Mouse (Mus musculus): ENCODE results near the gene Marcksl1.
"Not testable (repeated sequence)": the region's sequence is repeated elsewhere in the genome, so short reads cannot be mapped to it uniquely, and the experiment has no call there.

Marcksl1 gene

DNA sequence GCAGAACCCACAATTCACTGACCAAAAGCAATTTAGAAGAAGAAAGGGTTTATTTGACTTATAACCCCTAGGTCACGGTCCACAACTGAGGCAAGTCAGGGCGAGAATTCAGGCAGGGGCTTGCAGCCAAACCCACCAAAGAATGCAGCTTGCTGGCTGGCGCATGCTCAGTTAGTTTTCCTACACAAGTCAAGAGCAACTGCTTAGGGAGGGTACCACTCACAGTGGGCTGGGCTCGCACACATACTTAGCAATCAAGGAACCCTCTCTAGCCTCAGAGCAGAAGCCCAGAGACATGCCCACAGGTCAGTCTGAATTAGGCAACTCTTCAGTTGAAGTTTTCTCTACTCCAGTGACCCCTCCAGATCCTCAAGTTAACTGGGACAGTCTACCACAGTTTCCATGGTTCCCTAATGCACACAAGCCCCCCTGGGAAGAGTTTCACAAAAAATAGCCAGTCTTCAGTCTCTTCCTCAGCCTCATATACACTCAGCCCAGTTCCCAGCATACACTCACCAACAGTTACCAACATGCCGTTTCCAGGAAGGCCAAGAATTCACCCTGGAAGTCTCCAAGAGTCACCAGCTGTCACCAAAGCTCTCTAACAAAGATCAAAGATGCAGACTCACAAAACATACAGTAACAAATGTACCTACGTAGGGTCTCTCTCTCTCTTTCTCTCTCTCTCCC is 2.5 kb upstream of the Marcksl1 start:
- DNase-seq (ENCODE audit: low spot score) = peak; percentile 50

DNA sequence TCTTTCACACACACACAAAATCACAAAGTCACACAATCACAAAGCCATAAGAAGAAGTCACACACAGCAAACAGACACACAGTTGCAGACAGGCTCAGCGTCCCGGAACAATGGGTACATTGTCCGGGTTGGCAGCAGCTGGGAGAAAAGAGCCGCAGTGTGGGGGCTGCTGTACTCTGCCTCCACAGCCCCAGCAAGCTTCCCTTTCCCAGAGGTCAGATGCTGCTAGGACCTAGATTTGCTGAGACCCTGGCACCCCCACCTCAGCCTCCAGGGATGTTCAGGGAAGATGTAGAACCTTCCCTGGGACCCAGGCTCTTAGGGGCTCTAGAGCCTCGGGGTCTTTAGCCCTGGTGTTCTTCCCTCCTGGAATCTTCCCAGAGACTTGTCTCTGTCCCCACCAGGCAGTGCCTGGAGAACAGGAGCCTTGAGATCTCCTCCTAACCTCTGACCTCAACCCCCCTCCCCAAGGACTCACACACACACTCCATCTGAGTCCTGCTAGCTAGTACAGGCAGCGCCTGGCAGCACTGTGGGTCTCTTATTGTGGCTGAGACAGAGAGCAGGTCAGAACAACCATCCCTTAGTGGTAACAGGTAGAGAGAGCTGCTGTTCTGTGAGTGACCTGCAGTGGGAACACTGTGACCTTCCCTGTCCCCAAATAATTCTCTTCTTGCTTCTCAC is 1.8 kb upstream of the Marcksl1 start:
- DNase-seq (ENCODE audit: low spot score) = peak; percentile 57

DNA sequence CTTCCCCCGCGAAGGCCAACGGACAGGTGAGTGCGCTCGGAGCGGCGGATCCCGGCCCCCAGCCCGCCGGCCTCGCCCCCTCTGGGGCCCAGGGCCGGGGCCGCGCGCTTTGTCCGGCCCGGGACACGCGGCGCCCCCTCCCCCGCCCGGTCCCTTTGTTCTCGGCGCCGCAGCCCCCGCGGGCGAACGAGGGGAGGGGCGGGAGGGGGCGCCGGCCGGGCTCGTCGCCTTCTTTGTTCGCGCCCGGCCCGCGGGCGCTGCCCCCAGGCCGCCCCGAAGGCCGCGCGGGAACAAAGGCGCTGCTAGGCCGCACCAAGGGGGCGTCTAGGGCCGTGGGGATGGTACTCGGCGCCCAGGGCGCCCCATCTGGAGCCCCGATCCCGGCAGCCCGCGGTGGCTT is 510 bp downstream of the Marcksl1 start:
- DNase-seq (ENCODE audit: low spot score) = peak; percentile 46

DNA sequence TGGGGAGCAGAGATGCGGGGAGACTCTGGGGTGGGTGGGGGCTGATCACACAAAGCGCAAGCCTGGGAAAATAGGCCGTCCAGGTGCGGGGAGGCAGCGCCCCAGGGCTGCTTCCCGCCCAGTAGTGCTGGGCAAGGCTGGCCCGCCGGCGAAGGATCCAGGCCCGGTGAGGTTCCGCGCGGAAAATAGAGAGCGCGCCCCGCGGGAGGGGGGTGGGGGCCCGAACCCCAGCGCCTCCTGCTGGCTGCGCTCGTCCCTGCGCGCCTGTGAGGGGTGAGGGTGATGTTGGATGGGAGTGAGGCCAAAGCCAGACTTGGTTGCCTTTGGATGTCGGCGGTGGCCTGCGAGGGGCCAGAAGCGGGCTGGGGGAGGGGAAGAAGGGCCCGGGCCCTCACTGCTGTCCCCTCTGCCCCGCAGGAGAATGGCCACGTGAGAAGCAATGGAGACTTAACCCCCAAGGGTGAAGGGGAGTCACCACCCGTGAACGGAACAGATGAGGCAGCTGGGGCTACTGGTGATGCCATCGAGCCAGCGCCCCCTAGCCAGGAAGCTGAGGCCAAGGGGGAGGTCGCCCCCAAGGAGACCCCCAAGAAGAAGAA is 1.0 kb downstream of the Marcksl1 start:
- peak; percentile 76 for DNase-seq (ENCODE audit: low spot score)

DNA sequence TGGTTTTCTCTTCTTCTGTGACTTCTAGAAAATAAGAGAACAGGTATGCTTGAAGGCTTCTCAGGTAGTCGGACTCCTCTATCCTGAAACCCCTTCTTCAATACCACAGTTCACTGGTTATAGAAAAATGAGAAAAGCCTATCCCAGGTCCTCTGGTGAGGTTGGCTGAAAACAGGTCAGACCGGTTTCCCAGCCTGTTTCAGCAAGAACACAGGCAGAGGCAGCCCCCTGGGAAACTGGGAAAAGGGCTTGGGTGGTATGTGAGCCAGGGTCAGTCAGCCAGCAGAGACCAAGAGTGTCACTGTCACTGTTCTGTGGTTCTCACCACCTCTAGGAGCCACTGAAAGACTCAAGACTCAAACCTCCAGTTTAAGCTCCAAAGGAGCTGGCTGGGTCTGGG is 3.5 kb downstream of the Marcksl1 start:
- no peak for DNase-seq (ENCODE audit: low spot score)

DNA sequence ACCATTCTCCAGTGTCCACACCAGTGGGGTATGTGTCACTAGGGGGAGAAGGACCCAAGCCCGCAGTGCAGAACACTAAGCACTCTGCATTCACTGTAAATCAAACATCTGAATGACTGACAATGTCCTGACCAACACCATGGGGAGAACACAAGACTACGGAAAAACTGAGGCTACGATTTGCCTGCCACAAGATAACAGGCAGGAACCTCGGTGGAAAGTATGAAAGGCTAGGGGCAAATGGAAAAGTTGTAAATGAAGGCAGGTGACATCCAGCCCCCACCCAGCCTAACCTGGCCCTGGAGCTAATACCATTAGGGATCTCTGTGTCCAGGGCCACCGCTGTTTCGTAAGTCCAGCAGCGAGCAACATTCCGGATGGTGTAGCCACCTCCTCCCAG is 5.1 kb downstream of the Marcksl1 start:
- DNase-seq (ENCODE audit: low spot score) = no peak

DNA sequence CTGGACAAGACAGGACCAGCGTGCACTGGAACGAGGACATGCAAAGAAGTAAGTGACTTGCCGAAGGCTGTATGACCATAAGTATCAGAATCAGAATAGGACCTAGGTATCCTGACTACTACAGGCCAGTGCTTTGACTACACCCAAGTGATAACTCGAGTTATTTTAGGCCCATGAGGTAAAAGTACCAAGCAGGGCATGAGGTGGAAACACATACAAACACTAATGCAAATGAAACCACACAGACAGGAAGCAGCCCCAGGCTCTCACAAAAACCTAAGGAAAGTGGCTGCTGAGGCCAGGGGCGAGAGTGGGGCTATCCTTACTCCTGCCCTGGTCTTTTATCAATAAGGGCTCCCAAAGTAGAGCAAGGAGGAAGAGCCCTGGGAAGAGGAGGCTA is 12.0 kb downstream of the Marcksl1 start:
- no peak for DNase-seq (ENCODE audit: low spot score)

DNA sequence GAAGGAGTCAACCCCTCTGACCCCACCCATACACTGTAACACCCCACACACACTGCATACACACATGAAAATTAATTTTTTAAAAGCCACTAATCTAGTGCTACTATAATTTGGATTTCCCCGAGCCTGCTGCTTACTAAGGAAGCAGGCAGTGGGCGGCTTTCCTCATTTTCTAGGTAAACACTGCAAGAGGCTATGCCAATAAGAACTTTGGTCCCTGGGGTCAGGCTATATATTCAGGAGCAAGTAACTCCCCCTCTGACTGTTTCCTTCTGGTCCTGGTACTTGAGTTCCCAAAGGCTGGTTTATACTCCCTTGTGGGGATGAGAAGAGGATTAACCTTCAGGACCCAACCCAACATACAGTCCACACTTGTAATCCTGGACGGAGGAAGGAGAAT is 12.5 kb downstream of the Marcksl1 start:
- no peak for DNase-seq (ENCODE audit: low spot score)

DNA sequence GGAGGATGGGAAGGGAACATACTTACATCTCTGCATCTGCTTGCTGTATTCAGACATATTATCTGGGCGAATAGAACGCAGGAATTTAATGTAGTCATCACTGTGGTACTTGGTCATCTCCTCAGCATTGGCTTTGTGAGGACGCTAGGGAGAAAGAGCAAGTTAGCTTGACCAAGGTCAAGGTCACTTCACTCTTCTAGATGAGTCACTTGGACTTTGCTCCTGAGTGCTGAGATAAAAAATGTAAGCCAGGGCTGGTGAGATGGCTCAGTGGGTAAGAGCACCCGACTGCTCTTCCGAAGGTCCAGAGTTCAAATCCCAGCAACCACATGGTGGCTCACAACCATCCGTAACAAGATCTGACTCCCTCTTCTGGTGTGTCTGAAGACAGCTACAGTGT is 15.5 kb downstream of the Marcksl1 start:
- not testable (repeated sequence) for DNase-seq (ENCODE audit: low spot score)

DNA sequence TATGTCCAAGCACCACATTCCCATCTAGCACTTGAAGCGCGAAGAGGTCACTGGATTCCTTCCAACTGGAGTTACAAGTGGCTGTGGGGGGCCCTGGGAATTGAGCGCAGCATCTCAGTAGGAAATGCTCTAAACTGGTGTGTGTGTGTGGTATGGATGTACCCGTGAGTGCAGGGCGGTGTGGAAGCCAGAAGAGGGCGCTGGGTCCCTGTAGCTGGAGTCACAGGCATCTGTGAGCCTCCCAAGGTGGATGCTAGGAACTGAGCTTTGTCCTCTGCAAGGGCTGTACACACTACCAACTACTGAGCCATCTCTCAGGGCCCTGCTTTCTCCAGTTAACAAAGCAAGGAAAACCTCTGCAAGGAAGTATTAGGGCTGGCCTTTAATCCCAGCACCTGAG is 26.6 kb downstream of the Marcksl1 start:
- no peak for DNase-seq (ENCODE audit: low spot score)

DNA sequence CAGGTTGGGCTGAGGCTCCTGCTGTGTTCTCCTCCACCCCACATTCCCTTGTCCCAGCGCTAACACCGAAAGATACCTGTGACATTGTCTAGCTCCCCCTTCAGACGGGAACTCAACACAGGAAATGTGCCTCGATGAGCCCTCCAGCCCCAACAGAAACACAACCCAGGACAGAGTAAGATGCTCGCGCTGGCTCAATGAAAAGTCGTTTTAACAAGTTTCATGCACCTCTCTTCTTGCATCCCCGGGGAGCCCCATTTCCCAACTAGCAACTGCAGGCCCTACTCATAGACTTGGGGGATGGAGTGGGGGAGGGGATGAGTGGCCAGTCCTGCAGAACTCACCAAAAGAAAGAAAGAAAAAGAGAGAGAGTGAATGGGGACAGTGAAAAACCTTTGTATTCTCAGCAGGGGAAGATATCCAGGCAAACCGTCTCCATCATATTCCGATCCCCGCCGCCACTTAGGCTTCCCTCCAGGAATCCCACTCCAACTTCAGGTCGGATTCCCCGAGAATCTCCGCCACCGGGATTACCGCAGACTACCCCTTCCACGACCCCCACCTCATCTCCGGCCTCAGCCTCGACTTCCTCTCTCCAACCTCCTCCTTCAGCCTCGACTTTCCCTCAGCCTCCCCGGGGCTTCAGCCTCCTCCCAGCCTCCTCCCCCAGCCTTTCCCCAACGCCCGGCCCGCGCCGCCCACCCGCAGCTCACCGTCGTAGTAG is 28.6 kb downstream of the Marcksl1 start:
- DNase-seq (ENCODE audit: low spot score) = peak; percentile 59

DNA sequence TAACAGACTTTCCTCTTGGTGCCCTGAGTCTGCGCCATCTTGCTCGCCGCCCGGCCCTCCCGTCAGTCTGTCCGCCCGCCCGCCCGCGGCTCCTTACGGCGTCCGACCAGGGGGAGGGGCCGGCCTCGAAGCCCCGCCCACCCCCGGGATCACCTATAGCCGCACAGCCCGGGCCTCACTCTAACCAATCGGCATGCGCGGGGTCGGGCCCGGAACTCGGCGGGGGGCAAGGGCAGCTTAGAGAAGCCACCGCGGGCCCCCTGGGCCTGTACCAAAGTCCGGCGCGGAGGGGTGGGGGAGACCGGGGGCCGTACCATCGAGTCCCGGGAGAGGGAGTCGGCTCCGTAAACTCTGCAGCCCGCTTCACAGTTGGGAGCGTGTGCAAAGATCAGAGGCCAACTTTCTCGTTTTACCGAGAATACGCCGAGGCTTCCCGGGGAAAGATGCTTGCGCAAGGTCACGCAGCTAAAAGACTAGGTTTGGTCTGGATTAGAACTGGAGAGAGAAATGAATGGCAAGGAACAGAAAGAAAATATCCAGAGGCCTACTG is 29.3 kb downstream of the Marcksl1 start, which contains the start of gene Hdac1:
TSS of gene Hdac1 (minus strand) at position 122 of the 550 bp plus-strand sequence.
- peak; percentile 99 for DNase-seq (ENCODE audit: low spot score)

DNA sequence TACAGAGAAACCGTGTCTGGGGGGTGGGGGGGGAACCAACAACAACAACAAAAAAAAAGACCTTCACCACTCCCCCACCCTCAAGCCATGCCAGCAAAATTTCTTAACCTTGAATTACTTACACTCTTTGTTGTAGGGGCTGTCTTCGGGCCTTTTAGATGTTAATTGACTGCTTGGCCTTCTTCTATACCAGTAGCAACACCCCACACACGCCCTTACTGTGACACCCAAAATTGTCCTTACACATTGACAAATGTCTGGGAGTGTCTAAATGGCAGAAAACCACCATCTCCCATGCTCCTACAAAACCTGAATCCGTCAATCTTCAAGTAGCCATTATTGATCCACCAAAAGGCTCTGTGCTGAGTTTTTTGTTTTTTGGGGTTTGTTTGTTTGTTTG is 30.7 kb downstream of the Marcksl1 start:
- DNase-seq (ENCODE audit: low spot score) = no peak

DNA sequence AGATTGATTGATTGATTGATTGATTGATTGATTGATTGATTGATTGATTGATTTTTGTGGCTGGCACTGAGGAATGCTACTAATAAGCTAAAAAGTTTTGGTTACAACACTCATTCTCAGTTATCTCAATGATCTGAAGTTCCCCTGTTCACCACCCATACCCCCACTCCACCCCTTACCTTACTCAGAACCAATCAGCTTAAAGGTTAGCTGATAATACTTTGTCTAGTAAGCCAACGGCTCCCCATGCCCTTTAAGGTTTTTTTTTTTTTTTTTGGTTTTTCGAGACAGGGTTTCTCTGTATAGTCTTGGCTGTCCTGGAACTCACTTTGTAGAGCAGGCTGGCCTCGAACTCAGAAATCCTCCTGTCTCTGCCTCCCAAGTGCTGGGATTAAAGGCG is 34.2 kb downstream of the Marcksl1 start:
- DNase-seq (ENCODE audit: low spot score) = not testable (repeated sequence)

DNA sequence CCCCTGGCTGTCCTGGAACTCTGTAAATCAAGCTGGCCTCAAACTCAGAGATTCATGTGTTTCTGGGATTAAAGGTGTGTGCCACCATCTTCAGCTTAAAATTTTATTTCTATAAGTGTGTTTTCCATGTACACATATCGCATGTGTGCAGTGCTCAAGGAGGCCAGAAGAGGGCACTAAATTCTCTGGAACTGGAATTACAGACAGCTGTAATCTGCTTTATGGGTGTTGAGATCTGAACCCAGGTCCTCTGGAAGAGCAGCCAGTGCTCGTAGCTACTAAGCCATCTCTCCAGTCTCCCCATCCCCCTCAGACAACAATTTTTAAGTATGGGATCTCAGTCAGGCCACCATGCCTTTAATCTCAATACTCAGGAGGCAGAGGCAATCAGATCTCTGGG is 35.9 kb downstream of the Marcksl1 start:
- DNase-seq (ENCODE audit: low spot score) = peak; percentile 50

DNA sequence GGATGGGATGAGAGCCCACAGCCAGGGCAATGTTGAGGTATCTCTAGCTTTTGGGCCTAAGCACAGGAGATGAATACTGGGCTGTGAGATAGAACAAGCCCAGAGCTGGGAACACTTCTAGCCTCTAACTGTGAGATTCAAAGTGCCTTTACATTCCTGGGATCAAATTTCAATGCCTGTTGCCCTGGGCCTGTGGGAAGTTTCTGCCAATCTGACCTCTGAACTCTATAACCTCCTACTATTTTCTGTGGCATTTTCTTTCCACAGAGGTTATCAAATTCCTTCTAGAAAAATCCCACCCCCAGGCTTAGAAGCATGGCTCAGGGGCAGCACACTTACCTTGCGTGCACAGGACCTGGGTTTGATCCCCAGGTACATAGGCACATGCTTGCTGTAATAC is 36.9 kb downstream of the Marcksl1 start:
- peak; percentile 60 for DNase-seq (ENCODE audit: low spot score)

DNA sequence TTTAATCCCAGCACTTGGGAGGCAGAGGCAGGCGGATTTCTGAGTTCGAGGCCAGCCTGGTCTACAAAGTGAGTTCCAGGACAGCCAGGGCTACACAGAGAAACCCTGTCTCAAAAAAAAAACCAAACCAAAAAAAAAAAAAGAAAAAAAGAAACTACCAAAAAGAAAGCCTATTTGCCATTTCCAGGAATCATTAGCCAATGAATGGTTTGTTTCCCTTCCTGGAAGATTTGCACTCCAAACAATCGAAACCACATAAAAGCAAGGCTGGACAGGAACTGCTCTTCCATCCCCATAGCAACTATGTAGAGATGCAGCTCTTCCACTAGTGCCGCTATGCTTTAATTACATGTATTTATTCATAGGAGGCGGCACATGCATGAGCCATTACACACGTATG is 41.1 kb downstream of the Marcksl1 start:
- not testable (repeated sequence) for DNase-seq (ENCODE audit: low spot score)

DNA sequence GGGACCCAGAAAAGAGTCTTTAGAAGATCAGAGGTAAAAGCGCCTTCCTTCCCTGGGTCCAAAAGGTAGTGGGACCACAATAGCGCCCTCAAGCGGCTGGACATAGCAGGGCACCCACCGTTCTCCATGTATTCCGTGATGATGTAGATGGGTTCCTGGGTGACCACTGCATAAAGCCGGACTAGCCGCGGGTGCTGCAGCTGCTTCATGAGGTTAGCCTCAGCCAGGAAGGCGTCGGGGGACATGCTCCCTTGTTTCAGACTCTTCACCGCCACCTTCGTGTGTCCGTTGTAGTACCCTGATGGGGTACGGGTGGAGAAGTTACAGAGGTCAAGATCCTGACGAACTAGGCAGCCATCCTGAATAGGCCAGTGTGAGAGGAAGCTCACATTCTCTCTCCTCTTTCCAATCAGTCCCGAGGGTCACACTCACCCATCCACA is 42.1 kb downstream of the Marcksl1 start:
- peak; percentile 82 for DNase-seq (ENCODE audit: low spot score)

DNA sequence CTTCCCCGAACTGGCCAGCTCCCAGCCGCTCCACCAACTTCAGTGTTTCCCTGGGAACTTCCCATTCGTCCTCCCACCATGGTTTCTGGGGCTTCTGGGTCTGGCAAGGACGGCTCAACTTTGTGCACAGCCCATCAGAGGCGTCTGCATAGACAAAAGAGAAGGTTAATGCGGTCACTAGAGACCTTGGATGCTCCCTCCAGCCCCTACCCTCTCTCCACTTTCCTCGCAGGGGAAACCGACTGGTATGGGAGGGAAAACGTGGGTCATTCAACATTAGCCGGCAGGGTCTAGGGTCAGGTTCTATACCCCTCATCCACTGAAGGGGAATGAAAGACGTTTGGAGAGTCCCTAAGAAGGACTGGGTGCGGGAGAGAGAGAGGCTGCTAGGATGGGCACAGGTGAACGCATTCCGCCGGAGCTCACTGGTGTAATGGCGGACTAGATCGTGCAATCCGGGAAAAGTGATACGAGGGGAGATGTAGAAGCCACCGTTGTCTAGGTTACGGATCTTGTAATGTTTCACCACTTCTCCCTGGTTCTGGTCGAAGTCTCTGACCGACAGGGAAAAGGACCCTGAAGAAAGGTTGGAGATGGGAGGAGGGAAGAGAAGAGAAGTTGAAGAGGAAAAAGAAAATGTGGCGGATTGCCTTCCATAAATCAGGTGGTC is 42.6 kb downstream of the Marcksl1 start:
- DNase-seq (ENCODE audit: low spot score) = no peak

DNA sequence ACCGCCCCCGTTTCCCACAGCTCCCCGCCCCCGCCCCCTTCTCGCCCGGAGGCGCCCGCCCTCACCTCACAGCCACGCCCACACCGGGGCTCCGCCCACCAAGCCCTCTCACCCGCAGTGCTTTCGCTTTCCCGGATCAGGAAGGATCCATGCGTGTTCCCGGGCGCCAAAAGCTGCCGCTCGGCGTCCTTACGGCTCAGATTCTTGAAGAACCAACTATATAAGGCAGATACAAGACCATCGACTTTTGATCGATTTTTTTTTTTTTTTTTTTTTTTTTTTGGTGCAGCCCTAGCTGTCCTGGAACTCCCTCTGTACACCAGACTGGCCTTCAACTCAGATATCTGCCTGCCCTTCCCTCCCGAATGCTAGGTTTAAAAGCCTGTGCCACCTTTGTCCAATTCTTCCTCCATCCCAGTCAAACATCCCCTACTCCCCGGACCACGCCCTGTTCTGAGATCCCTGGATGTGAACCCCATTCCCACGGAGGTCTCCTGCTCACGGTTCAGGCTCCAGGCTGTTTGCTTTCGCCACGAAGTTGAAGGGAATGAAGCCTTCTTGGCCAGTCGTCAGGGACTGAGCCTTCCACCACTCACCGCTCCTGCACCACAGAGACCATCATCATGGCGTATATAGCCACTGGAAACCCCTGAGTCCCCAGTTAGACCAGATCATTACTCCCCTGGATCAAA is 43.3 kb downstream of the Marcksl1 start:
- DNase-seq (ENCODE audit: low spot score) = peak; percentile 96

DNA sequence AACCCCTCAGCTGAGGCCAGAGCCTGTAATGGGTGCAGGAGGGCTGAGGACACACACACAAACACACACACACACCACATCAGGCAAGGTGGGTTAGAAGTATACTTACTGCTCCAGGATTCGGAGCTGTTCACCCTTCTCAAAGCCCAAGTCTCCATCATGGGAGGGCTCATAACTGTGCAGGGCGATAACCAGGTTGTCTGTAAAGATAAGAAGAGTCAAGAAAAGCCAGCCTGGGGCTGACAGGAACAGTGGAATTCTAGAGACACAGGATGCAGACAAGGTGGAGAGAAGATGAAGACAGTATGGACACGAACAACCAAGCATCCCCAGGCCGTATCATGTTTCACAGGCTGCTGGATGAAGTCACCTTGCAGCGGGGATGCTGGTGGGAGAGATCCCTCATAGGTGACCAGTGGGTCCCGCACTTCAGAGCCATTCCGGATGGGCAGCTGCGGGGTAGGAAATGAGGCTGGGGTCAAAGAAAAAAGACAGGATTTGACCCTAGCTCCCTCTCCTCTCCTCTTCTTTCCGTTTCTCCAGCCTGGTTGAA is 44.0 kb downstream of the Marcksl1 start:
- no peak for DNase-seq (ENCODE audit: low spot score)

All from embryo, embryonic 10.5 days (tissue).